8 mouse cellular contexts compared by ENCODE assay signal in genomic region chr1:36691271-36692155, GRCm38 (mm10). TPM values are rescaled to one million over a fixed set of nuclear protein-coding genes. Genes with fewer than 3 reads are reported as not detected.
DNase-seq lines count a peak whose midpoint lies in the region; ATAC-seq and TF ChIP-seq lines count a peak whose summit lies in the region.

TSS of gene Cox5b (plus strand) at chr1:36691449.

- no peak for TF ChIP-seq EP300 in MEL (IDR thresholded peaks at IDR 0.05; ENCODE audit: low read depth in 1 of 2, low read length in 2 of 2)

- peak within 1 kb of the TSS; percentile 56 for H3K27ac ChIP-seq in MEL (ENCODE audit: control insufficient read depth, low read depth, low read length)
- H3K27ac ChIP-seq in cerebellum, adult 2 months (ENCODE audit: insufficient read depth, low read length) = peak within 1 kb of the TSS; percentile 70
- peak within 1 kb of the TSS; percentile 57 for H3K27ac ChIP-seq in forebrain, postnatal 0 days (ENCODE audit: low read depth, low read length)
- H3K27ac ChIP-seq in lung, embryonic 15.5 days = peak within 1 kb of the TSS; percentile 32; the same call in 1 of the 2 replicates

- H3K4me1 ChIP-seq in MEL (ENCODE audit: control insufficient read depth in 1 of 2, insufficient read depth in 2 of 2, low read length in 2 of 2) = peaks cover 0 to 7% of the 10 kb centered on the region in 2 experiments; a peak in 2 of 4 replicates
- H3K4me1 ChIP-seq in cerebellum, adult 2 months (ENCODE audit: control insufficient read depth, insufficient read depth, low read length) = no peaks in the 10 kb centered on the region
- H3K4me1 ChIP-seq in forebrain, postnatal 0 days (ENCODE audit: insufficient read depth) = no peaks in the 10 kb centered on the region
- H3K4me1 ChIP-seq in lung, embryonic 15.5 days = peaks cover 13% of the 10 kb centered on the region

- H3K9ac ChIP-seq in MEL (ENCODE audit: control insufficient read depth, low read depth, low read length, poor library complexity, severe bottlenecking) = peak within 1 kb of the TSS; percentile 97
- peak within 1 kb of the TSS; percentile 86 for H3K9ac ChIP-seq in forebrain, postnatal 0 days
- H3K9ac ChIP-seq in lung, embryonic 15.5 days = peak within 1 kb of the TSS; percentile 76

- under 1% methylated on average over 68 of the region's 68 CpGs for WGBS in cerebellum, adult 2 months
- WGBS in forebrain, postnatal 0 days = 1% methylated on average over 68 of the region's 68 CpGs
- under 1% methylated on average over 68 of the region's 68 CpGs for WGBS in lung, embryonic 15.5 days

- DNase-seq in MEL (ENCODE audit: low read depth, low spot score) = peak; percentile 99
- peak; percentile 97 to 98 for DNase-seq in cerebellum, adult 2 months
- peak; percentile 99 for DNase-seq in forebrain, postnatal 0 days
- peak; percentile 98 for DNase-seq in heart, postnatal 4 days
- DNase-seq in layer of hippocampus, adult 8-10 months (ENCODE audit: low spot score in 2 of 2) = peak; percentile 95 to 97
- peak; percentile 96 for DNase-seq in ovary, adult 18-20 months (ENCODE audit: low spot score)
- peak; percentile 99 for DNase-seq in thymus, postnatal 0 days (ENCODE audit: low spot score)

- peaks cover 13% of the 10 kb centered on the region for H3K79me2 ChIP-seq in MEL (ENCODE audit: control insufficient read depth, insufficient read depth, low read length, poor library complexity)

- ATAC-seq in forebrain, postnatal 0 days = peak; percentile 98
- ATAC-seq in lung, embryonic 15.5 days (ENCODE audit: borderline replicate concordance, extremely low read depth, low FRiP score, low TSS enrichment) = peak; percentile 95

- TF ChIP-seq RAD21 in MEL (IDR thresholded peaks at IDR 0.05; ENCODE audit: low read depth, low read length) = no peak

- H3K4me2 ChIP-seq in forebrain, postnatal 0 days (ENCODE audit: low read depth) = peak within 1 kb of the TSS; percentile 80
- peak within 1 kb of the TSS; percentile 91 for H3K4me2 ChIP-seq in lung, embryonic 15.5 days

- peak; percentile 76 to 85 for TF ChIP-seq POLR2A in MEL (IDR thresholded peaks at IDR 0.05; ENCODE audit: control insufficient read depth in 1 of 2, insufficient read depth in 1 of 2, low read depth in 1 of 2, low read length in 2 of 2, poor library complexity in 1 of 2)
- peak; percentile 30; the same call in 1 of the 2 replicates for TF ChIP-seq POLR2A in cerebellum, adult 2 months (IDR thresholded peaks at IDR 0.05; ENCODE audit: borderline replicate concordance, insufficient read depth, low read length)

- peaks cover 9 to 10% of the 10 kb centered on the region in 2 experiments for H3K36me3 ChIP-seq in MEL (ENCODE audit: control insufficient read depth in 1 of 2, insufficient read depth in 2 of 2, low read length in 2 of 2)
- H3K36me3 ChIP-seq in forebrain, postnatal 0 days (ENCODE audit: insufficient read depth) = peaks cover 21% of the 10 kb centered on the region
- peaks cover 17% of the 10 kb centered on the region for H3K36me3 ChIP-seq in lung, embryonic 15.5 days

- 0 out of 4 replicates have a peak, but pooled peaks cover 0 to 1% of the 10 kb centered on the region in 2 experiments for H3K27me3 ChIP-seq in MEL (ENCODE audit: control insufficient read depth in 1 of 2, insufficient read depth in 2 of 2, low read length in 2 of 2)
- H3K27me3 ChIP-seq in cerebellum, adult 2 months (ENCODE audit: control insufficient read depth, insufficient read depth, low read length) = no peaks in the 10 kb centered on the region
- H3K27me3 ChIP-seq in forebrain, postnatal 0 days (ENCODE audit: insufficient read depth, low read length) = no peaks in the 10 kb centered on the region
- H3K27me3 ChIP-seq in lung, embryonic 15.5 days = no peaks in the 10 kb centered on the region

- TF ChIP-seq CTCF in MEL (IDR thresholded peaks at IDR 0.05 in 2 of 3, conservative IDR thresholded peaks at IDR 0.05 in 1 of 3; ENCODE audit: control insufficient read depth in 1 of 3, insufficient read depth in 1 of 3, low read depth in 2 of 3, low read length in 3 of 3, poor library complexity in 1 of 3, severe bottlenecking in 1 of 3) = no peak
- TF ChIP-seq CTCF in cerebellum, adult 2 months (IDR thresholded peaks at IDR 0.05; ENCODE audit: borderline replicate concordance, insufficient read depth, low read depth, low read length) = no peak
- no peak for TF ChIP-seq CTCF in forebrain, postnatal 0 days (IDR thresholded peaks at IDR 0.05; ENCODE audit: low read depth)

- no peaks in the 10 kb centered on the region for H3K9me3 ChIP-seq in MEL (replicated peaks; ENCODE audit: insufficient read depth, low read length)
- no peaks in the 10 kb centered on the region for H3K9me3 ChIP-seq in forebrain, postnatal 0 days (ENCODE audit: low read length)
- no peaks in the 10 kb centered on the region for H3K9me3 ChIP-seq in lung, embryonic 15.5 days

- H3K4me3 ChIP-seq in MEL (ENCODE audit: control insufficient read depth in 1 of 2, insufficient read depth in 1 of 2, low read depth in 2 of 2, low read length in 2 of 2) = peak within 1 kb of the TSS; percentile 93 to 98
- peak within 1 kb of the TSS; percentile 99 for H3K4me3 ChIP-seq in cerebellum, adult 2 months (replicated peaks; ENCODE audit: insufficient read depth, low read depth, low read length)
- H3K4me3 ChIP-seq in forebrain, postnatal 0 days (ENCODE audit: low read depth, low read length) = peak within 1 kb of the TSS; percentile 85
- peak within 1 kb of the TSS; percentile 86 for H3K4me3 ChIP-seq in lung, embryonic 15.5 days

TF ChIP-seq in MEL, 35 proteins besides CTCF, POLR2A, EP300 and RAD21 (continues in another document):
- 0 out of 2 replicates have a peak, but pooled peaks have one; percentile 62 for TF ChIP-seq CHD1 (IDR thresholded peaks at IDR 0.05; ENCODE audit: low read depth, low read length)
- TF ChIP-seq MYC (IDR thresholded peaks at IDR 0.05; ENCODE audit: low read depth, low read length) = peak; percentile 54; the same call in 1 of the 2 replicates
- TF ChIP-seq MYB (IDR thresholded peaks at IDR 0.05; ENCODE audit: low read depth, low read length) = no peak
- TF ChIP-seq BHLHE40 (IDR thresholded peaks at IDR 0.05; ENCODE audit: borderline replicate concordance, low read depth, low read length) = no peak
- TF ChIP-seq MEF2A (IDR thresholded peaks at IDR 0.05; ENCODE audit: extremely low read depth, insufficient replicate concordance, low read depth, low read length, poor library complexity, severe bottlenecking) = no peak
- peak; percentile 88 for TF ChIP-seq NELFE (IDR thresholded peaks at IDR 0.05; ENCODE audit: low read depth, low read length)
- no peak for TF ChIP-seq GABPA (IDR thresholded peaks at IDR 0.05; ENCODE audit: low read depth, low read length)
- TF ChIP-seq MXI1 (IDR thresholded peaks at IDR 0.05; ENCODE audit: low read depth, low read length) = peak; percentile 64
- TF ChIP-seq SIN3A (IDR thresholded peaks at IDR 0.05; ENCODE audit: low read length) = peak; percentile 89; the same call in 1 of the 2 replicates
- peak; percentile 95 for TF ChIP-seq ELF1 (IDR thresholded peaks at IDR 0.05; ENCODE audit: low read depth, low read length)
- TF ChIP-seq POLR2AphosphoS2 (IDR thresholded peaks at IDR 0.05; ENCODE audit: low read length) = peak; percentile 81
- no peak for TF ChIP-seq E2F4 (IDR thresholded peaks at IDR 0.05; ENCODE audit: borderline replicate concordance, low read depth, low read length)
- TF ChIP-seq ZKSCAN1 (IDR thresholded peaks at IDR 0.05; ENCODE audit: low read depth, low read length) = no peak
- no peak for TF ChIP-seq MAZ (IDR thresholded peaks at IDR 0.05; ENCODE audit: low read depth, low read length)
- TF ChIP-seq ZC3H11A (IDR thresholded peaks at IDR 0.05; ENCODE audit: low read depth, low read length) = no peak
- no peak for TF ChIP-seq TAL1 (IDR thresholded peaks at IDR 0.05; ENCODE audit: low read length)
- no peak for TF ChIP-seq POLR2AphosphoS5 (IDR thresholded peaks at IDR 0.05; ENCODE audit: borderline replicate concordance, low read depth, low read length)
- TF ChIP-seq ZMIZ1 (IDR thresholded peaks at IDR 0.05; ENCODE audit: low read depth, low read length) = peak; percentile 28; the same call in 1 of the 2 replicates
- TF ChIP-seq MAX (IDR thresholded peaks at IDR 0.05; ENCODE audit: low read length) = peak; percentile 81
- TF ChIP-seq MAFK (IDR thresholded peaks at IDR 0.05; ENCODE audit: borderline replicate concordance, low read depth, low read length) = no peak
- no peak for TF ChIP-seq USF1 (IDR thresholded peaks at IDR 0.05; ENCODE audit: low read depth, low read length)
- TF ChIP-seq TCF12 (IDR thresholded peaks at IDR 0.05; ENCODE audit: low read depth, low read length) = peak; percentile 36; the same call in 1 of the 2 replicates
- TF ChIP-seq NRF1 (IDR thresholded peaks at IDR 0.05; ENCODE audit: insufficient read depth, low read depth, low read length, poor library complexity, severe bottlenecking) = peak; percentile 93
- TF ChIP-seq USF2 (IDR thresholded peaks at IDR 0.05; ENCODE audit: borderline replicate concordance in 1 of 2, insufficient read depth in 1 of 2, low read depth in 1 of 2, low read length in 2 of 2) = no peak
- no peak for TF ChIP-seq SMC3 (IDR thresholded peaks at IDR 0.05; ENCODE audit: low read depth, low read length)
- 0 out of 2 replicates have a peak, but pooled peaks have one; percentile 10 for TF ChIP-seq ETS1 (IDR thresholded peaks at IDR 0.05; ENCODE audit: low read depth, low read length)
- TF ChIP-seq UBTF (IDR thresholded peaks at IDR 0.05; ENCODE audit: borderline replicate concordance, insufficient read depth, low read depth, low read length) = no peak
- no peak for TF ChIP-seq RCOR1 (IDR thresholded peaks at IDR 0.05; ENCODE audit: low read depth, low read length)
- no peak for TF ChIP-seq GATA1 (IDR thresholded peaks at IDR 0.05; ENCODE audit: low read depth, low read length)
- peak; percentile 42; the same call in 1 of the 2 replicates for TF ChIP-seq TBP (IDR thresholded peaks at IDR 0.05; ENCODE audit: low read depth, low read length)

RNA-seq across cellular contexts. Expression of gene Cox5b, which starts in this region (rescaled TPM):
- 498 and 541 TPM in 2 replicates for total RNA-seq in MEL (2012; rRNA removed)
- 1,000 to 10,000 TPM in 1 of 2 experiments, not detected in 1; 1,152 TPM for polyA plus RNA-seq in MEL (2012; ENCODE audit: insufficient read depth in 1 of 2, insufficient read length in 2 of 2, low read depth in 1 of 2, low replicate concordance in 2 of 2, missing spikeins in 1 of 2)
- polyA plus RNA-seq in cerebellum, adult 2 months (2012; rRNA removed) = 812 and 891 TPM in 2 replicates
- total RNA-seq in forebrain, postnatal 0 days (2014; rRNA removed) = 302 and 470 TPM in 2 replicates
- polyA plus RNA-seq in forebrain, postnatal 0 days (2015; fragmentation: Nextera tagmentation; extraction: Ambion mirVana) = 761 and 882 TPM in 2 replicates
- 1,000 to 10,000 TPM; 1,651 to 1,714 TPM for total RNA-seq in heart, postnatal 4 days (2021)
- 100 to 1,000 TPM; 439 to 655 (median 576) TPM for total RNA-seq in layer of hippocampus, adult 8-10 months (2022)
- polyA plus RNA-seq in lung, embryonic 15.5 days (2015; fragmentation: Nextera tagmentation; extraction: Ambion mirVana) = 506 and 539 TPM in 2 replicates
- 679 and 701 TPM in 2 replicates for polyA plus RNA-seq in thymus, postnatal 0 days (2015; fragmentation: Nextera tagmentation; extraction: Ambion mirVana)

Comparison
In these comparisons a context has a peak if more than half of its experiments do, and no peak if none do; other contexts are left out.
1. Peak in every context shown above with its lines: DNase-seq, ATAC-seq, H3K4me3 ChIP-seq and H3K27ac ChIP-seq.